8 mouse cellular contexts compared by ENCODE assay signal in genomic region chr7:35235308-35235707, GRCm38 (mm10). TPM values are rescaled to one million over a fixed set of nuclear protein-coding genes. Genes with fewer than 3 reads are reported as not detected.
DNase-seq lines count a peak whose midpoint lies in the region; ATAC-seq lines count a peak whose summit lies in the region.

No protein-coding gene starts in this region.

- peak; percentile 40 to 44 for DNase-seq in CD8-positive naive resting alpha-beta T cell, adult 2 months (ENCODE audit: low read depth in 2 of 2, low spot score in 2 of 2)
- peak; percentile 62 for DNase-seq in adrenal gland, postnatal 25 days
- DNase-seq in kidney, postnatal 14 days: peak; percentile 73
- DNase-seq in liver, embryonic 11.5 days (ENCODE audit: low spot score): peak; percentile 43
- DNase-seq in neural tube, embryonic 10.5 days (ENCODE audit: extremely low spot score, low spot score): peak; percentile 54
- peak; percentile 43 for DNase-seq in thymus, postnatal 0 days (ENCODE audit: low spot score)

- peaks cover 16% of the 10 kb centered on the region; the same call in 1 of the 2 replicates for H3K4me1 ChIP-seq in embryonic facial prominence, embryonic 13.5 days
- peaks cover 5% of the 10 kb centered on the region for H3K4me1 ChIP-seq in heart, embryonic 16.5 days (ENCODE audit: control insufficient read depth, insufficient read depth, low read length)
- peaks cover 3% of the 10 kb centered on the region; the same call in 1 of the 2 replicates for H3K4me1 ChIP-seq in liver, embryonic 11.5 days (replicated peaks; ENCODE audit: control insufficient read depth, insufficient read depth, low read length)

- H3K9me3 ChIP-seq in embryonic facial prominence, embryonic 13.5 days: 0 out of 2 replicates have a peak, but pooled peaks cover 6% of the 10 kb centered on the region
- H3K9me3 ChIP-seq in heart, embryonic 16.5 days (replicated peaks; ENCODE audit: control insufficient read depth, low read length): peaks cover 5% of the 10 kb centered on the region; the same call in 1 of the 2 replicates
- H3K9me3 ChIP-seq in liver, embryonic 11.5 days (ENCODE audit: control insufficient read depth, low read length): peaks cover 2% of the 10 kb centered on the region; the same call in 1 of the 2 replicates

- H3K27ac ChIP-seq in embryonic facial prominence, embryonic 13.5 days: peak overlapping the region; percentile 77
- H3K27ac ChIP-seq in heart, embryonic 16.5 days (ENCODE audit: low read length): peak overlapping the region; percentile 58
- H3K27ac ChIP-seq in liver, embryonic 11.5 days (ENCODE audit: low read depth, low read length): peak overlapping the region; percentile 82; the same call in 1 of the 2 replicates

- H3K36me3 ChIP-seq in embryonic facial prominence, embryonic 13.5 days: no peaks in the 10 kb centered on the region
- no peaks in the 10 kb centered on the region for H3K36me3 ChIP-seq in heart, embryonic 16.5 days (ENCODE audit: control insufficient read depth, insufficient read depth)
- no peaks in the 10 kb centered on the region for H3K36me3 ChIP-seq in liver, embryonic 11.5 days (ENCODE audit: control insufficient read depth, insufficient read depth, low read length)

- H3K9ac ChIP-seq in embryonic facial prominence, embryonic 13.5 days: peak overlapping the region; percentile 62
- H3K9ac ChIP-seq in heart, embryonic 16.5 days (ENCODE audit: low read length): 0 out of 2 replicates have a peak overlapping the region, but pooled peaks have one; percentile 28
- peak overlapping the region; percentile 56; the same call in 1 of the 2 replicates for H3K9ac ChIP-seq in liver, embryonic 11.5 days (ENCODE audit: low read depth, low read length)

- WGBS in embryonic facial prominence, embryonic 13.5 days: 17% methylated on average over 9 of the region's 9 CpGs
- WGBS in heart, embryonic 16.5 days: 19% methylated on average over 9 of the region's 9 CpGs
- WGBS in liver, embryonic 11.5 days: 25% methylated on average over 9 of the region's 9 CpGs

- H3K4me3 ChIP-seq in embryonic facial prominence, embryonic 13.5 days: peak overlapping the region; percentile 63
- H3K4me3 ChIP-seq in heart, embryonic 16.5 days (ENCODE audit: low read length): peak overlapping the region; percentile 72
- peak overlapping the region; percentile 71 for H3K4me3 ChIP-seq in liver, embryonic 11.5 days (ENCODE audit: low read depth, low read length)

- H3K4me2 ChIP-seq in embryonic facial prominence, embryonic 13.5 days: peak overlapping the region; percentile 60
- peak overlapping the region; percentile 64 for H3K4me2 ChIP-seq in heart, embryonic 16.5 days (ENCODE audit: low read depth, low read length)
- H3K4me2 ChIP-seq in liver, embryonic 11.5 days: peak overlapping the region; percentile 77

- ATAC-seq in embryonic facial prominence, embryonic 13.5 days (ENCODE audit: insufficient number of reproducible peaks, insufficient read depth, low FRiP score, low TSS enrichment, low read depth): no peak
- peak; percentile 62; the same call in 1 of the 2 replicates for ATAC-seq in heart, embryonic 16.5 days (replicated peaks; ENCODE audit: extremely low read depth, insufficient read depth, low FRiP score)
- peak; percentile 50; the same call in 1 of the 2 replicates for ATAC-seq in liver, embryonic 11.5 days (replicated peaks; ENCODE audit: low FRiP score)

- no peaks in the 10 kb centered on the region for H3K27me3 ChIP-seq in embryonic facial prominence, embryonic 13.5 days
- no peaks in the 10 kb centered on the region for H3K27me3 ChIP-seq in heart, embryonic 16.5 days (ENCODE audit: control insufficient read depth, insufficient read depth, low read length)
- H3K27me3 ChIP-seq in liver, embryonic 11.5 days (replicated peaks; ENCODE audit: control insufficient read depth, insufficient read depth, low read length): no peaks in the 10 kb centered on the region

RNA-seq across cellular contexts. Expression of gene Lrp3, which starts 20.0 kb away (rescaled TPM):
- total RNA-seq in adrenal gland, postnatal 25 days (2021): 15.7 and 20.2 TPM in 2 replicates
- polyA plus RNA-seq in embryonic facial prominence, embryonic 13.5 days (2015; fragmentation: Nextera tagmentation; extraction: Ambion mirVana): 10.3 and 11.2 TPM in 2 replicates
- polyA plus RNA-seq in heart, embryonic 16.5 days (2015; fragmentation: Nextera tagmentation; extraction: Ambion mirVana): 2.0 and 2.5 TPM in 2 replicates
- polyA plus RNA-seq in liver, embryonic 11.5 days (2014; fragmentation: Nextera tagmentation; extraction: Ambion mirVana): 2.6 and 3.9 TPM in 2 replicates
- polyA plus RNA-seq in thymus, postnatal 0 days (2015; fragmentation: Nextera tagmentation; extraction: Ambion mirVana): 0.42 and 0.43 TPM in 2 replicates

RNA-seq across cellular contexts. Expression of gene Slc7a10, which starts 49.1 kb away (rescaled TPM):
- total RNA-seq in adrenal gland, postnatal 25 days (2021): 2.8 and 3.0 TPM in 2 replicates
- 5.3 and 5.5 TPM in 2 replicates for polyA plus RNA-seq in embryonic facial prominence, embryonic 13.5 days (2015; fragmentation: Nextera tagmentation; extraction: Ambion mirVana)
- 1.8 TPM in 2 replicates for polyA plus RNA-seq in heart, embryonic 16.5 days (2015; fragmentation: Nextera tagmentation; extraction: Ambion mirVana)
- 0.60 and 1.9 TPM in 2 replicates for polyA plus RNA-seq in liver, embryonic 11.5 days (2014; fragmentation: Nextera tagmentation; extraction: Ambion mirVana)
- 0.28 and 0.33 TPM in 2 replicates for polyA plus RNA-seq in thymus, postnatal 0 days (2015; fragmentation: Nextera tagmentation; extraction: Ambion mirVana)
